Mouse (Mus musculus) thymus, postnatal 25 days (tissue): ENCODE data around the gene Sppl3.
A peak's percentile ranks its signal among the peaks of the same experiment; 100 is the strongest.
"Not testable (repeated sequence)": the region's sequence is repeated elsewhere in the genome, so short reads cannot be mapped to it uniquely, and the experiment has no call there.

Experiments
- DNase-seq: peaks from one replicate; pipeline ENCODE4 v3.0.0; 2022

Gene Sppl3

GRCm38 (mm10) chr5:115076144-115076901, 65.4 kb downstream of the Sppl3 start:
- peak; percentile 77 for DNase-seq

- DNase-seq: peak; percentile 51
These were observed 70.7 kb downstream of the Sppl3 start for GRCm38 (mm10) chr5:115081636-115082035.

- DNase-seq: peak; percentile 57
These were observed 72.6 kb downstream of the Sppl3 start for GRCm38 (mm10) chr5:115083492-115083891.

GRCm38 (mm10) chr5:115085675-115086074, 74.7 kb downstream of the Sppl3 start:
- DNase-seq: no peak

- no peak for DNase-seq
These were observed 78.8 kb downstream of the Sppl3 start for GRCm38 (mm10) chr5:115089592-115090268.

GRCm38 (mm10) chr5:115091015-115091414, 80.1 kb downstream of the Sppl3 start:
- DNase-seq: no peak

GRCm38 (mm10) chr5:115091776-115092175, 80.8 kb downstream of the Sppl3 start:
- DNase-seq: no peak

- DNase-seq: no peak
These were observed 87.3 kb downstream of the Sppl3 start, which contains the start of gene Gm10401 for GRCm38 (mm10) chr5:115098195-115098594. Gm10401 (minus strand) TSS chr5:115098295.

- no peak for DNase-seq
These were observed 88.6 kb downstream of the Sppl3 start for GRCm38 (mm10) chr5:115099530-115099929.

- DNase-seq: no peak
These were observed 89.1 kb downstream of the Sppl3 start for GRCm38 (mm10) chr5:115099991-115100390.

- DNase-seq: no peak
These were observed 89.5 kb downstream of the Sppl3 start for GRCm38 (mm10) chr5:115100473-115100872.

- no peak for DNase-seq
These were observed 91.3 kb downstream of the Sppl3 start for GRCm38 (mm10) chr5:115102231-115102630.

- not testable (repeated sequence) for DNase-seq
These were observed 92.3 kb downstream of the Sppl3 start for GRCm38 (mm10) chr5:115103253-115103652.

GRCm38 (mm10) chr5:115111156-115111555, 100.2 kb downstream of the Sppl3 start:
- DNase-seq: no peak

GRCm38 (mm10) chr5:115113244-115113643, 102.3 kb downstream of the Sppl3 start:
- DNase-seq: no peak

- no peak for DNase-seq
These were observed 103.6 kb downstream of the Sppl3 start for GRCm38 (mm10) chr5:115114501-115114900.

GRCm38 (mm10) chr5:115116426-115116825, 105.5 kb downstream of the Sppl3 start:
- no peak for DNase-seq

- DNase-seq: no peak
These were observed 106.5 kb downstream of the Sppl3 start for GRCm38 (mm10) chr5:115117467-115117866.

GRCm38 (mm10) chr5:115118961-115119570, 108.1 kb downstream of the Sppl3 start, which contains the start of gene Acads:
Acads (minus strand) TSS chr5:115119346.
- DNase-seq: peak; percentile 94

- DNase-seq: no peak
These were observed 110.0 kb downstream of the Sppl3 start for GRCm38 (mm10) chr5:115120978-115121377.

- DNase-seq: no peak
These were observed 113.8 kb downstream of the Sppl3 start for GRCm38 (mm10) chr5:115124690-115125089.

- DNase-seq: peak; percentile 91
These were observed 114.4 kb downstream of the Sppl3 start for GRCm38 (mm10) chr5:115125211-115125871.
